Mouse (Mus musculus): ENCODE data around the gene Gm4498.
"Not testable (repeated sequence)": the region's sequence is repeated elsewhere in the genome, so short reads cannot be mapped to it uniquely, and the experiment has no call there.

Gm4498 gene

DNA sequence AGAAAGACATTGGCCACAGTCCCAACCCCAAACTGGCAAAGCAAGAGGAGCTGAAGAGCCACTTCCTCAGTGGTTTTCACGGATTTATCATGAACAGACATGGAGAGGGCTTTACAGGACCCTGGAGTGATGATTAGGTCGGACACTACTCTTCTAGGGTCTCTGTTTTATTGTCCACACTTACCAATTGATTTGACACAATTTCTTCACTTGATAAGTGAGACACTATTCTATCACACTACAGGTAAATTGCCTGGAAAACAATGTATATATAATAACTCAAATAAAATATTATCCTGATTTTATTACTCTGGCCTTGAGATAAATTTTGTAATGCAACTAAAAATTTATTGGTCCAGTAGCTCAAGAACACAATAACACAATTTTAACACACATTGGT, at the start of gene Gm4498:
Gm4498 (minus strand) TSS at position 101 of the 400 bp plus-strand sequence.
- not testable (repeated sequence) for DNase-seq (ENCODE audit: low spot score in 2 of 2)

GRCm38 (mm10) chr7:20262734-20263133, 29.1 kb upstream of the Gm4498 start, which contains the start of gene Gm5890:
Gene Gm5890, minus strand, starts transcription at chr7:20262834.
- not testable (repeated sequence) for DNase-seq (ENCODE audit: low spot score in 2 of 2)

GRCm38 (mm10) chr7:20205507-20205906, 28.1 kb downstream of the Gm4498 start, which contains the start of gene Gm6164:
Gene Gm6164, minus strand, starts transcription at chr7:20205607.
- DNase-seq (ENCODE audit: low spot score in 2 of 2): not testable (repeated sequence)

DNA sequence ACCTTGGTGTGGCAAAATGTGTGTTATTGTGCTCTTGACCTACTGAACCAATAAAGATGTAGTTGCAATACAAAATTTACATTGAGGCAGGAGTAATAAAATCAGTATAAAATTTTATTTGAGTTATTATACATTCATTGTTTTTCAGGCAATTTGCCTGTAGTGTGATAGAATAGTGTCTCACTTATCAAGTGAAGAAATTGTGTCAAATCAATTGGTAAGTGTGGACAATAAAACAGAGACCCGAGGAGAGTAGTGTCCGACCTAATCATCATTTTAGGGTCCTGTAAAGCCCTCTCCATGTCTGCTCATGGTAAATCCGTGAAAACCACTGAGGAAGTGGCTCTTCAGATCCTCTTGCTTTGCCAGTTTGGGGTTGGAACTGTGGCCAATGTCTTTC, 40.2 kb downstream of the Gm4498 start, which contains the start of gene Vmn1r95:
Vmn1r95 (plus strand) TSS at position 301 of the 400 bp plus-strand sequence.
- DNase-seq (ENCODE audit: low spot score in 2 of 2): not testable (repeated sequence)
